Mouse (Mus musculus) stomach, postnatal 0 days (tissue): ENCODE data around the gene Ift80.

Source experiments
- CTCF ChIP-seq: IDR thresholded peaks from 2 replicates; pipeline ENCODE4 v1.5.1; 2016; ENCODE audit warnings: antibody characterized with exemption, low read depth, mild to moderate bottlenecking, moderate library complexity
- EP300 ChIP-seq: optimal IDR thresholded peaks from 2 replicates; pipeline ENCODE3; 2016; ENCODE audit warnings: antibody characterized with exemption

- TF ChIP-seq CTCF (no peak), EP300 (no peak)
Measured at GRCm38 (mm10) chr3:69047684-69048083, 43.3 kb upstream of the Ift80 start.
